Mouse (Mus musculus) lung, embryonic 16.5 days (tissue): Measurements from ENCODE around the gene Gm38393. TPM values are rescaled to one million over a fixed set of nuclear protein-coding genes. Genes with fewer than 3 reads are reported as not detected.

Experiments
- ATAC-seq: fragments of 200-750 bp; cut with Nextera tagmentation; 2 replicates; pipeline ENCODE4 v1.8.0; 2017; ENCODE audit warnings: low read depth, mild to moderate bottlenecking, moderate library complexity
- H3K27ac ChIP-seq: fragments of 300-500 bp; sonication (generic); 2 replicates; pipeline ENCODE4 v1.5.1; 2014; ENCODE audit warnings: mild to moderate bottlenecking, control low read depth, low read length
- H3K27me3 ChIP-seq: fragments of 300-500 bp; sonication (generic); 2 replicates; pipeline ENCODE4 v1.6.1; 2014; ENCODE audit warnings: low read depth, low read length, mixed read lengths; ENCODE audit not compliant: control insufficient read depth, insufficient read depth
- H3K36me3 ChIP-seq: fragments of 300-500 bp; sonication (generic); 2 replicates; pipeline ENCODE4 v1.6.1; 2014; ENCODE audit warnings: low read length; ENCODE audit not compliant: control insufficient read depth, insufficient read depth
- H3K4me1 ChIP-seq: fragments of 300-500 bp; sonication (generic); replicated peaks from 2 replicates; pipeline ENCODE4 v1.6.1; 2014; ENCODE audit warnings: low read length, mixed read lengths; ENCODE audit not compliant: control insufficient read depth, insufficient read depth
- H3K4me2 ChIP-seq: fragments of 300-500 bp; sonication (generic); 2 replicates; pipeline ENCODE4 v1.6.1; 2014; ENCODE audit warnings: low read depth, low read length, control low read depth
- H3K4me3 ChIP-seq: fragments of 300-500 bp; sonication (generic); 2 replicates; pipeline ENCODE4 v1.5.1; 2014; ENCODE audit warnings: mild to moderate bottlenecking, low read length, control low read depth
- H3K9ac ChIP-seq: fragments of 300-500 bp; sonication (generic); 2 replicates; pipeline ENCODE4 v1.6.1; 2014; ENCODE audit warnings: low read length, control low read depth
- H3K9me3 ChIP-seq: fragments of 300-500 bp; sonication (generic); 2 replicates; pipeline ENCODE4 v1.6.1; 2016; ENCODE audit warnings: low read length; ENCODE audit not compliant: control insufficient read depth
- WGBS: fragments of 180-500 bp; shearing (Covaris S2); extraction: QIAGEN DNeasy Blood & Tissue Kit; methylation state at CpG from one replicate; pipeline ENCODE4 v1.1.7; 2014; 5-methylcytosine and 5-hydroxymethylcytosine counted together
- polyA plus RNA-seq: library from polyadenylated mRNA; unstranded; fragments of >200 nt; fragmentation: Nextera tagmentation; extraction: Ambion mirVana; gene quantifications from 2 replicates; pipeline ENCODE4 v1.2.1, GENCODE M21; 2015

The Gm38393 gene
- polyA plus RNA-seq, result 0.18 and 0.43 TPM in 2 replicates

GRCm38 (mm10) chr7:60004606-60005330 lies at the start of gene Gm38393, which contains the start of gene Snurf:
TSS of gene Gm38393 (minus strand) at chr7:60005064.
TSS of gene Snurf (minus strand) at chr7:60005049.
- H3K36me3 ChIP-seq, result no peaks in the 10 kb centered on the region
- peaks cover 5% of the 10 kb centered on the region; the same call in 1 of the 2 replicates for H3K4me1 ChIP-seq
- H3K9me3 ChIP-seq, result peaks cover 8% of the 10 kb centered on the region
- peak; percentile 85 for ATAC-seq
- peak within 1 kb of the TSS; percentile 62 for H3K4me2 ChIP-seq
- 40% methylated on average over 30 of the region's 30 CpGs for WGBS
- H3K9ac ChIP-seq, result peak within 1 kb of the TSS; percentile 69
- no peaks in the 10 kb centered on the region for H3K27me3 ChIP-seq
- H3K4me3 ChIP-seq, result peak within 1 kb of the TSS; percentile 50
- H3K27ac ChIP-seq, result no peak within 1 kb of the TSS

GRCm38 (mm10) chr7:60047481-60048201 lies 42.8 kb upstream of the Gm38393 start:
- ATAC-seq, result no peak
- no peaks in the 10 kb centered on the region for H3K36me3 ChIP-seq
- H3K9ac ChIP-seq, result no peak overlapping the region
- H3K27me3 ChIP-seq, result no peaks in the 10 kb centered on the region
- WGBS, result 66% methylated on average over 6 of the region's 6 CpGs
- no peaks in the 10 kb centered on the region for H3K9me3 ChIP-seq
- no peak overlapping the region for H3K4me3 ChIP-seq
- H3K27ac ChIP-seq, result no peak overlapping the region
- H3K4me2 ChIP-seq, result no peak overlapping the region
- no peaks in the 10 kb centered on the region for H3K4me1 ChIP-seq

- Histone ChIP-seq H3K4me3 (no peak overlapping the region), H3K9ac (no peak overlapping the region), H3K27me3 (no peaks in the 10 kb centered on the region), H3K4me1 (no peaks in the 10 kb centered on the region), H3K9me3 (no peaks in the 10 kb centered on the region), H3K27ac (no peak overlapping the region), H3K4me2 (no peak overlapping the region), H3K36me3 (no peaks in the 10 kb centered on the region)
- no peak for ATAC-seq
- WGBS, result 83% methylated on average over 3 of the region's 3 CpGs
These were observed 8.3 kb upstream of the Gm38393 start for GRCm38 (mm10) chr7:60013186-60013585.

- no peaks in the 10 kb centered on the region for H3K27me3 ChIP-seq
- ATAC-seq, result no peak
- WGBS, result 36% methylated on average over 3 of the region's 3 CpGs
- peaks cover 5% of the 10 kb centered on the region; the same call in 1 of the 2 replicates for H3K4me1 ChIP-seq
- H3K27ac ChIP-seq, result no peak overlapping the region
- no peak overlapping the region for H3K4me3 ChIP-seq
- no peak overlapping the region for H3K4me2 ChIP-seq
- peaks cover 8% of the 10 kb centered on the region for H3K9me3 ChIP-seq
- H3K9ac ChIP-seq, result no peak overlapping the region
- H3K36me3 ChIP-seq, result no peaks in the 10 kb centered on the region
These were observed 3.0 kb upstream of the Gm38393 start for GRCm38 (mm10) chr7:60007727-60008360.

GRCm38 (mm10) chr7:60006262-60006661 lies 1.4 kb upstream of the Gm38393 start:
- no peak overlapping the region for H3K9ac ChIP-seq
- no peak overlapping the region for H3K4me3 ChIP-seq
- 45% methylated on average over 2 of the region's 2 CpGs for WGBS

GRCm38 (mm10) chr7:60003921-60004605 lies 801 bp downstream of the Gm38393 start:
- peaks cover 8% of the 10 kb centered on the region for H3K9me3 ChIP-seq
- H3K9ac ChIP-seq, result peak overlapping the region; percentile 69
- H3K27me3 ChIP-seq, result no peaks in the 10 kb centered on the region
- ATAC-seq, result peak; percentile 87
- no peaks in the 10 kb centered on the region for H3K36me3 ChIP-seq
- H3K4me3 ChIP-seq, result peak overlapping the region; percentile 50
- H3K4me1 ChIP-seq, result peaks cover 5% of the 10 kb centered on the region; the same call in 1 of the 2 replicates
- WGBS, result 39% methylated on average over 22 of the region's 22 CpGs
- no peak overlapping the region for H3K27ac ChIP-seq
- peak overlapping the region; percentile 62 for H3K4me2 ChIP-seq

More at GRCm38 (mm10) chr7:60006262-60006661, 1.4 kb upstream of the Gm38393 start:
- Histone ChIP-seq H3K4me1 (peaks cover 5% of the 10 kb centered on the region; the same call in 1 of the 2 replicates), H3K4me2 (no peak overlapping the region), H3K27me3 (no peaks in the 10 kb centered on the region), H3K9me3 (peaks cover 8% of the 10 kb centered on the region), H3K27ac (no peak overlapping the region), H3K36me3 (no peaks in the 10 kb centered on the region)
- no peak for ATAC-seq

- H3K27me3 ChIP-seq, result no peaks in the 10 kb centered on the region
- H3K4me1 ChIP-seq, result peaks cover 5% of the 10 kb centered on the region; the same call in 1 of the 2 replicates
- H3K27ac ChIP-seq, result no peak overlapping the region
- H3K4me3 ChIP-seq, result peak overlapping the region; percentile 50
- peak overlapping the region; percentile 62 for H3K4me2 ChIP-seq
- no peak overlapping the region for H3K9ac ChIP-seq
- 58% methylated on average over 12 of the region's 12 CpGs for WGBS
- H3K36me3 ChIP-seq, result no peaks in the 10 kb centered on the region
- ATAC-seq, result no peak; the same call in 1 of the 2 replicates
- H3K9me3 ChIP-seq, result peaks cover 8% of the 10 kb centered on the region
These were observed 1.6 kb downstream of the Gm38393 start for GRCm38 (mm10) chr7:60003006-60003865.

- WGBS, result 63% methylated on average over 1 of the region's 1 CpGs
- ATAC-seq, result no peak
These were observed 26.2 kb downstream of the Gm38393 start for GRCm38 (mm10) chr7:59978646-59979045.

More at GRCm38 (mm10) chr7:59978646-59979045, 26.2 kb downstream of the Gm38393 start:
- Histone ChIP-seq H3K27ac (no peak overlapping the region), H3K9me3 (no peaks in the 10 kb centered on the region), H3K9ac (no peak overlapping the region), H3K4me2 (no peak overlapping the region), H3K27me3 (no peaks in the 10 kb centered on the region), H3K4me3 (no peak overlapping the region), H3K36me3 (no peaks in the 10 kb centered on the region), H3K4me1 (no peaks in the 10 kb centered on the region)
